Mouse (Mus musculus): Measurements from ENCODE around the gene Tbc1d22b. TPM values are rescaled to one million over a fixed set of nuclear protein-coding genes. Genes with fewer than 3 reads are reported as not detected.

Tbc1d22b gene
- polyA plus RNA-seq, 1 experiment from 2014 or later: 10.7 TPM

- DNase-seq (ENCODE audit: low spot score): no peak
These were observed 9.2 kb upstream of the Tbc1d22b start for GRCm38 (mm10) chr17:29540426-29540825.

- DNase-seq (ENCODE audit: low spot score): no peak
These were observed 8.2 kb upstream of the Tbc1d22b start for GRCm38 (mm10) chr17:29541419-29541818.

- DNase-seq (ENCODE audit: low spot score): no peak
These were observed 6.5 kb upstream of the Tbc1d22b start for GRCm38 (mm10) chr17:29542831-29543690.

- DNase-seq (ENCODE audit: low spot score): no peak
These were observed 5.5 kb upstream of the Tbc1d22b start for GRCm38 (mm10) chr17:29544064-29544463.

- no peak for DNase-seq (ENCODE audit: low spot score)
These were observed 4.3 kb upstream of the Tbc1d22b start for GRCm38 (mm10) chr17:29545241-29545640.

- no peak for DNase-seq (ENCODE audit: low spot score)
These were observed 1.1 kb upstream of the Tbc1d22b start for GRCm38 (mm10) chr17:29548494-29548893.

- DNase-seq (ENCODE audit: low spot score): no peak
These were observed 591 bp upstream of the Tbc1d22b start for GRCm38 (mm10) chr17:29548994-29549393.

GRCm38 (mm10) chr17:29551019-29551418, 1.4 kb downstream of the Tbc1d22b start:
- peak; percentile 43 for DNase-seq (ENCODE audit: low spot score)

- DNase-seq (ENCODE audit: low spot score): peak; percentile 37
These were observed 2.7 kb downstream of the Tbc1d22b start, which contains the start of gene Tmem217 for GRCm38 (mm10) chr17:29552162-29552732. Gene Tmem217 (minus strand): TSS chr17:29552385.

GRCm38 (mm10) chr17:29554176-29554575, 4.6 kb downstream of the Tbc1d22b start:
- DNase-seq (ENCODE audit: low spot score): no peak

- no peak for DNase-seq (ENCODE audit: low spot score)
These were observed 6.9 kb downstream of the Tbc1d22b start for GRCm38 (mm10) chr17:29556456-29556855.

GRCm38 (mm10) chr17:29556893-29557292, 7.3 kb downstream of the Tbc1d22b start:
- DNase-seq (ENCODE audit: low spot score): peak; percentile 40

GRCm38 (mm10) chr17:29558476-29558875, 8.9 kb downstream of the Tbc1d22b start:
- DNase-seq (ENCODE audit: low spot score): no peak

- DNase-seq (ENCODE audit: low spot score): peak; percentile 23
These were observed 15.9 kb downstream of the Tbc1d22b start for GRCm38 (mm10) chr17:29565521-29565920.

GRCm38 (mm10) chr17:29568435-29568834, 18.9 kb downstream of the Tbc1d22b start:
- no peak for DNase-seq (ENCODE audit: low spot score)

GRCm38 (mm10) chr17:29569831-29570230, 20.2 kb downstream of the Tbc1d22b start:
- DNase-seq (ENCODE audit: low spot score): no peak

GRCm38 (mm10) chr17:29579579-29580126, 30.1 kb downstream of the Tbc1d22b start:
- no peak for DNase-seq (ENCODE audit: low spot score)

- DNase-seq (ENCODE audit: low spot score): no peak
These were observed 34.0 kb downstream of the Tbc1d22b start for GRCm38 (mm10) chr17:29583569-29583968.

- DNase-seq (ENCODE audit: low spot score): peak; percentile 64
These were observed 34.7 kb downstream of the Tbc1d22b start for GRCm38 (mm10) chr17:29584306-29584705.

- no peak for DNase-seq (ENCODE audit: low spot score)
These were observed 35.2 kb downstream of the Tbc1d22b start for GRCm38 (mm10) chr17:29584737-29585136.

GRCm38 (mm10) chr17:29585446-29585845, 35.9 kb downstream of the Tbc1d22b start:
- DNase-seq (ENCODE audit: low spot score): peak; percentile 44

GRCm38 (mm10) chr17:29586921-29587320, 37.3 kb downstream of the Tbc1d22b start:
- DNase-seq (ENCODE audit: low spot score): no peak

Measured in thymus, postnatal 0 days (tissue).